Mouse (Mus musculus) cortical plate, adult 2 months (tissue): Measurements from ENCODE around the gene Phtf2. TPM values are rescaled to one million over a fixed set of nuclear protein-coding genes. Genes with fewer than 3 reads are reported as not detected.

Experiments
- polyA plus RNA-seq: library from polyadenylated mRNA; depleted of rRNA; stranded (reverse); fragments of >200 nt; gene quantifications from 2 replicates; pipeline ENCODE4 v1.2.3, GENCODE M21; 2012; rRNA removed

The Phtf2 gene
- polyA plus RNA-seq, 1 experiment = 8.8 TPM

Other genes with a start within 250 kb of the Phtf2 start
- gene Tmem60, start 67 bp upstream of the Phtf2 start, polyA plus RNA-seq = 35.6 and 37.4 TPM in 2 replicates
- gene Rsbn1l, start 74.3 kb upstream of the Phtf2 start, polyA plus RNA-seq = 9.1 and 9.7 TPM in 2 replicates
- 54.2 and 58.6 TPM in 2 replicates for gene Ptpn12, start 173.8 kb upstream of the Phtf2 start, polyA plus RNA-seq